Mouse (Mus musculus) monocyte, adult 5-6 weeks (primary cell): Measurements from ENCODE around the gene Car5a. TPM values are rescaled to one million over a fixed set of nuclear protein-coding genes. Genes with fewer than 3 reads are reported as not detected.
A peak's percentile ranks its signal among the peaks of the same experiment; 100 is the strongest.

Experiments used
- ATAC-seq: fragments of 153-309, 156-312 bp; replicated peaks from 2 replicates; pipeline ENCODE4 v1.8.0; 2017; ENCODE audit warnings: mild to moderate bottlenecking; ENCODE audit not compliant: low TSS enrichment, insufficient number of reproducible peaks, severe bottlenecking, poor library complexity, low FRiP score
- total RNA-seq: library from RNA; stranded (forward); fragments of 200-1000, 200-491, 200-594 nt; gene quantifications from 3 replicates; pipeline ENCODE4 v1.2.3, GENCODE M21; 2017

Gene Car5a
- total RNA-seq, 1 experiment from 2014 or later: not detected

DNA sequence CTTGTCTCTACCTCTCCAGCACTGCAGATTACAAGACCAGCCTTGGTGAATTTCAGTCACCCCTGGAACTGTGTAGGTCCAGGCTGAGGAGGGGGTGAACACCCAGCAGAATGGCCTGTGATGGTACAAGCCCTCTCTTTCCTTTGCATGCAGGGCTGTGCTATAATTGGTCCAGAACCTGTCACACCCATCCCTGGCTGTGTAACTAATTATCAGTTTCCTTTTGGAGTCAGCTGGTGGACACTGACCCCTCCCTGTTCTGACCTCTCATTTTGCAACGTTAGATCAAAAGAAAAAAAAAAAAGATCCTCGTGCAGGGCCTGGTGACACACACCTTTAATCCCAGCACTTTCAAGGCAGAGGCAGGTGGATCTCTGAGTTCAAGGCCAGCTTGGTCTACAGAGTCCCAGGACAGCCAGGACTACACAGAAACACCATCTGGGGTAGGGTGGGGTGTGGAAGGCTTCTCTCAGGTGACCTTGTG, 1.6 kb downstream of the Car5a start:
- no peak for ATAC-seq

DNA sequence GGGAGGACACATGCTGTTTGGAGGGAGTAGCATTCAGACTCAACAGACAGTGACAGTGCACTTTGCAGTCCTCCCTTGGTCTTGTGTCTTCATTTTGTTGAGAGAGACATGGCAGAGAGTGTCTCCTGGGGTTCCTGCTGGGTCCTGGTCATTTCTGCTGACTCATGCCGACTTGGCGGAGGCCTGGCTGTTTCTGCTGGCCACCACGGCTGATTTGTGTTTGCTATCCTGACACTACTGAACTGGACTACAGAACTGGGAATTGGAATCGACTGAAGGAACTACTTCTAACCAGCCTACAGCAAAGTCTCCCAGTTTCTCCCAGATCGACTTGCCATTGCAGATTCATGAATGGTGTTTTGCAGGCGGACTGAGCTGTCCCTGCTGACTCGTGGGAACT, 6.0 kb downstream of the Car5a start:
- no peak for ATAC-seq

GRCm38 (mm10) chr8:121936391-121936790, 8.3 kb downstream of the Car5a start:
- no peak for ATAC-seq

DNA sequence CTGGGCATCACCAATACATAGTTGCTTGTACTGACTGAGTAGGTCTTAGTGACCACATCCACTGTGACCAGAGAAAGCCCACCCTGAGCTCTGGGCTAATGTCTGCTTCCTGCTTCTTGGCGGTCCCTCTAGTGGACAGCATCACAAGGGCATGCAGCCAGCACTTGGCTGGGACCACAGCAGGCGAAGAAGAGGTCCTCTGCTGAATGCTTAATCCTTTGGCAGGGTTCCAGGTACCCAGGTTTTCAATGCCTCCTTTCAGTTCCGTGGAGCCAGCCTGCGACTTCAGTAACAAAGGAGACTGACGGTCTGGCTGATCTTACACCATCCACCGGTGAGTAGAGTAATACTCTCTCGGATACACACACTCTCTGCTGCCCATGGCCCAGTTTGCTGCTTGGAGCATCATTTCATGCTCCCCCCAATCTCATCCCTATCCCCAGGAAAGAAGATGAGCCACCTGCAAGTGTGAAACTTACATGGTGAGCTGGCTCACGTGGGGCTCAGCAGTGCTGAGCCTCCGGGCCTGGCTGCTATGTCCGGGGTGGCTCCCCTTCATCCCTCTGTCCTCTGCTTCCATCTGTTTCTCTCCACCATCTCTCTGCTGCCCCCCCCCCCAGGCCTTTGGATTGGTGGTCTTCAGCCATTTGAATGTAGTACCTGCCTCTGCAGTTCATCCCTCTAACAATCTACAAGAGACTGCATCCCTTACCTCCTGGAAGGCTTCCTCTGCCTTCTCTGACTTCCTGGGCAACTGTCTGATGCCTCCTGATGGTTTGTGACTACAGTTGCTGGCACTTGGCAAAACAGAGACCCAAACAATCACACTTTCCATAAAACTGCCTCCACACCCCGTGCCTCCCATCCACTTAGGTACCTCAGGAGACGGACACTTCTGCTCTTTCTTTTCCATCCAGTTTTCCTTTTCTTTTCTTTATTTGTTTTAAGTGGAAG, 9.1 kb downstream of the Car5a start:
- no peak for ATAC-seq

DNA sequence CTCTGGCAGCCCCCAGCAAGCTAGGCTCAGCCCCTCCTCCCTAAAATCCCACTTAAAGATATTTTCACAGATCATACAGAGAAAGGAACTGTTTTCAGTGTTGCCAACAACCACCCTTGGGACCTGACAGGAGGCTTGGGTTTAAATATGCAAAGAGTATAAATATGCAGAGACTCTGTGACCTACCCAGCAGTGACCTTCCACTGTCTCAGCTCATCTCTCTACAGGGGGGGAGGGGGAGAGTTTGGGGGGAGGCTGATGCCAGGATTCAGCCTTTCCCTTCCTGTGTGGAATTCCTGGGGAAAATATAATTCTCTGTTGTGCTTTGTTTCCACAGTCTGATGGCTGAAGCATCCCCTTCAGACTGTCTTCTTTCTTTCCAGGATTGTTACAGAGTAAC, 9.8 kb downstream of the Car5a start:
- no peak for ATAC-seq

GRCm38 (mm10) chr8:121934506-121934905, 10.2 kb downstream of the Car5a start:
- no peak for ATAC-seq

DNA sequence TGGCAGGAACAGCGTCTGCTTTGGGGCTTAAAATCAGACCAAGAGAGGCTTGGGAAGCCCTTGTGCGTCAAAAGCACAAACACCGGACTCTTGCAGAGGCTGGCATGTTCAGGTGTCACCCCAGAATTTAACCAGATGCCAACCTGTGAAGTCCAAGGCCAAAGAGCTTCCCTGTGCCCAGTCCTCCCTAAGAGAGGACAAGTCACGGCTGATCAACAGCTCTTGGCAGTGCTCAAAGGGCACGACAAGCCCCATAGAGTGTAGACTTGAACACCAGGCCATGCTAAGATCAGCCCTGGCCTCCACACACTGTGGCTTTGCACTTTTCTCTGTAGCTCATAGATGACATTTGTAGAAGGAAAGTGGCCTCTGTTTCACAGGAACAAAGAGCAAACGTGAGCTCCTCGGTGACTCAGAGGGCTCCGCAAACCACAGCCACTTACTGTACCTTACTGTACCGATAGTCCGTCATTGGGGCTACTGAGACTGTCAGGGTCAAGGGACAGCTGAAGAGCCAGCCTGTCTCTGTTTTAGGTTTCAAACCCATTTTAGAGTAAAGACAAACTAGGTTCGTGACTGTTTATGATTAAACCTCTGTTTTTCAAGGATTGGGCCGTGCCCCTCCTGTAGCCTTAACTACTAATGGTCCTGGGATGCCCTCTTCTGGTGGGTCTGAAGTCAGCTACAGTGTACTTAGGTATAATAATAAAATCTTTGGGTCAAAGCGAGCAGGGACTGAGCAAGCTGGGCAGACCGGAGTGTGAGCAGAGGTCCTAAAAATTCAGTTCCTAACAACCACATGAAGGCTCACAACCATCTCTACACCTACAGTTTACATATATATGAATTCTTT, 11.8 kb downstream of the Car5a start:
- no peak for ATAC-seq

DNA sequence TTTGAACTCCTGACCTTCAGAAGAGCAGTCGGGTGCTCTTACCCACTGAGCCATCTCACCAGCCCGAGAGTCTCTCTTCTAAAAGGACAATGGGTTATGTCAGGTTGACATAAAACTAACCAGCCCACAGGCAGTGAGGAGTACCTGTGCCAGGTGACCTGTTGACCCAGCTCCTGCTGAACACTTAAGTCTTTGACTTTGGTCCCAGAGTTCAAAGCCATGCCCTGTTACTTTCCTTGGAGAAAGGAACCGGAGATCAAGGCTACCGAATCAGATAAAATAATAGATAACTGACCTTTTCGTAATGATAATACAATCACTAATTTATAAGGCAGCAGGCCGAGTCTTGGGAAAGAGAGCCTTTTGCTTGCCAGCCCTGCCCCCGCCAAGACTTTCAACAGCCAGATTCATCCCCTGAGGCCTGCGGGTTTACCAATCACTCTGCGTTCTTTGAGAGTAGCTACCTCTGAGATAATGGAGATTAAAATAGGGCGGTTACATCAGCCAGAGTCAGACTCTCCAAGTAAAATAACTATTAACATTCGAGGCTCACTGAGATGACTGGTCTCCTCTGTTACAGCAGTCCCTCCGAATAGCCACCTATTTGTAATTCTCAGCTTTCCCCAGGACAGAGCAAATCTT, 12.6 kb downstream of the Car5a start:
- no peak for ATAC-seq

DNA sequence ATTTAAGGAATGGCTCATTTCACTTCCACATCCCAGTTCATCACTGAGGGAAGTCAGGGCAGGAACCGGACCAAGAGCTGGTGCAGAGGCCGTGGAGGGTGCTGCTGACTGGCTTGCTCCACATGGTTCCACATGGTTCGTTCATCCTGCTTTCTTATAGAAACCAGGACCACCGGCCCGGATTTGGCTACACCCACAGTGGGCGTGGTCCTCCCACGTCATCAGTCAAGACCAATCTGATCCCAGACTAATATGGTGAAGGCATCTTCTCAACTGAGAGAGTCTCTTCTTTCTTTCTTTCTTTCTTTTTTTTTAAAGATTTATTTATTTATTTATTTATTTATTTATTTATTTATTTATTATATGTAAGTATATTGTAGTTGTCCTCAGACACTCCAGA, 13.1 kb downstream of the Car5a start:
- ATAC-seq: no peak

- ATAC-seq: no peak
Measured at GRCm38 (mm10) chr8:121930047-121930446, 14.7 kb downstream of the Car5a start.

DNA sequence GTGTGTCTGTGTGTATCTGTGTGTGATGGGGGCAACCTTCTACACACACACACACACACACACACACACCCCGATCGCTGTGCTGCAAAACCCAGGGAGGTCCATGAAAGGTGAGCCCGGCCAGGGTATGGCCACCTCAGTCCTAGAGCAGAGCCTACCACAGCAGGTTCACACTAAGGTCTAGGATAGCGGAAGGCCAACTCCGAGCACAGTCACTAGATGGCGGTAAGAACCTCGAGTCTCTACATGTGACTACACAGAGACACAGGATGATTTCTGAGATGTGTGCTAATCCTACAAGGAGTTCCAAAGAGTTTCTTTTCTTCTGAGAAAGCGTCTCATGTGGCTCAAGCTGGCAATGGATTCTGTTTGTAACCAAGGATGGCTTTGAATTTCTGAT, 17.4 kb downstream of the Car5a start:
- peak; percentile 76 for ATAC-seq

GRCm38 (mm10) chr8:121926266-121926665, 18.4 kb downstream of the Car5a start:
- no peak for ATAC-seq

GRCm38 (mm10) chr8:121925624-121926023, 19.1 kb downstream of the Car5a start:
- ATAC-seq: peak; percentile 62; the same call in 1 of the 2 replicates

GRCm38 (mm10) chr8:121924681-121925080, 20.0 kb downstream of the Car5a start:
- no peak for ATAC-seq

- ATAC-seq: no peak
Measured at GRCm38 (mm10) chr8:121922101-121922500, 22.6 kb downstream of the Car5a start.

DNA sequence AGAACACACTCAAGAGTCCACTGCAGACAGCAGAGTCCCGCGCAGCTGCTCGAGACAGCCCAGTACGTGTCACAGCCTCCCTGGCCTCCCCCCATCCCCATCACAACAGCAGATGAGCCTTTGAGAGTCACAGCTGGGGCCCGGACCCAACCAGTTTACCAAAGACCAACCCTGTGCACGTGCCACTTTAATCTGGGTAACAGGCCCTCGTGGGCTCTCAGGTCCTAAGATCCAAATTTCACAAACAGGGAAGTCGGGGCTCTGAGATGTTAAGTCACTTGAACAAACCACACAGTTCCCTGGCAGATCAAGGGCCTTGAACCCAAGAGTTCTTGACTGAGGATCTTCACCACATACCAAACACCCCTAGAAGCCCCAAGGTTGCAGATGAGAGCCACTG, 23.1 kb downstream of the Car5a start:
- no peak for ATAC-seq

DNA sequence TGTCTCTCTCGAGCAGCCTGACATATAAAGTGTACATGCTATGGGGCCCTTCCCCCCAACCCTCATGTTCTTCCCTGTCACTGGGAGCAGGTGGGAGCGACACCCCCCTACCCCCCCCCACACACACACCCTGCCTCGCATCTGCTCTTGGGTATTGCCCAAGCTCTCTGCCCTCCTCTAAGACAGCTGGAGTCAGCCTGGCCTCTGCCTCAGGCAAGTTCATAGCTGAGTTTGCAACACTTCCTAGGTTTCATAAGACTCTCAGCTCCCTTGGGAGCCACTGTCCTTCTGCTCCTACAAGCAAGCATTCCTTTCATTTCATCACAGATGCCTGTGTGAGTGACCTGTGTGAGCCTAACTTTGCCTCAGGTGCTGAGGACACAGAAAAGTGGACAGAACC, 25.0 kb downstream of the Car5a start:
- ATAC-seq: no peak

GRCm38 (mm10) chr8:121919158-121919557, 25.5 kb downstream of the Car5a start:
- ATAC-seq: no peak

DNA sequence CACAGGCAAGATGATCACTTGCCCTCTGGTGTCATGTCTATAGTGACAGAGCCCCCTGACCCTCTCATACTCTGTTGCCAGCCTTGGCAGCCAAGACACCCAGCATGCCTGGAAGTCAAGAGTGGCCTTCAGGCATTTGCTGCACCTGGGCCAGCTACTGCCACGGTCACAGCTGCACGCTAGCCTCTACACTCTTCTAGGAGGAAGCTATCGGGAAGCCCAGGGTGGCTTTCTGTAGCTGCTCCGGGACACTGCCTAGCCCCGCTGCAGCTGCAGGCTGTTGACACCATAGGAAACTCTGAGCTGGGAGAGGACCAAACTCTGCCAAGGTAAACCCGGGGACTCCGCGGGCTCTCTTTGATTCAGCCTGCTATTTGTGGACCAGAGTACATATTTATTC, 31.3 kb downstream of the Car5a start:
- ATAC-seq: no peak
